Mouse (Mus musculus) neural tube, embryonic 13.5 days (tissue): Measurements from ENCODE around the gene Nmi. TPM values are rescaled to one million over a fixed set of nuclear protein-coding genes. Genes with fewer than 3 reads are reported as not detected.
A peak's percentile ranks its signal among the peaks of the same experiment; 100 is the strongest.
"Not testable (repeated sequence)": the region's sequence is repeated elsewhere in the genome, so short reads cannot be mapped to it uniquely, and the experiment has no call there.

Experiments
- ATAC-seq: fragments of 200-750 bp; cut with Nextera tagmentation; 2 replicates; pipeline ENCODE4 v1.8.0; 2017; ENCODE audit warnings: low read depth, mild to moderate bottlenecking, moderate TSS enrichment, moderate library complexity
- H3K27ac ChIP-seq: fragments of 300-500 bp; sonication (generic); replicated peaks from 2 replicates; pipeline ENCODE4 v1.5.1; 2015; ENCODE audit warnings: moderate library complexity, mild to moderate bottlenecking, inconsistent platforms
- H3K27me3 ChIP-seq: fragments of 300-500 bp; sonication (generic); 2 replicates; pipeline ENCODE4 v1.6.1; 2015; ENCODE audit warnings: mild to moderate bottlenecking, inconsistent platforms
- H3K36me3 ChIP-seq: fragments of 300-500 bp; sonication (generic); 2 replicates; pipeline ENCODE4 v1.6.1; 2015; ENCODE audit warnings: mild to moderate bottlenecking, inconsistent platforms
- H3K4me1 ChIP-seq: fragments of 300-500 bp; sonication (generic); replicated peaks from 2 replicates; pipeline ENCODE4 v1.6.1; 2015; ENCODE audit warnings: inconsistent platforms
- H3K4me2 ChIP-seq: fragments of 300-500 bp; sonication (generic); 2 replicates; pipeline ENCODE4 v1.6.1; 2015; ENCODE audit warnings: inconsistent platforms, mild to moderate bottlenecking, moderate library complexity
- H3K4me3 ChIP-seq: fragments of 300-500 bp; sonication (generic); 2 replicates; pipeline ENCODE4 v1.5.1; 2015; ENCODE audit warnings: mild to moderate bottlenecking, inconsistent platforms
- H3K9ac ChIP-seq: fragments of 300-500 bp; sonication (generic); 2 replicates; pipeline ENCODE4 v1.6.1; 2015; ENCODE audit warnings: moderate library complexity, mild to moderate bottlenecking, inconsistent platforms
- H3K9me3 ChIP-seq: fragments of 300-500 bp; sonication (generic); 2 replicates; pipeline ENCODE4 v1.6.1; 2016; ENCODE audit warnings: inconsistent platforms
- WGBS: fragments of 180-500 bp; shearing (Covaris S2); methylation state at CpG from one replicate; pipeline ENCODE4 v1.1.7; 2015; 5-methylcytosine and 5-hydroxymethylcytosine counted together
- polyA plus RNA-seq: library from polyadenylated mRNA; unstranded; fragments of >200 nt; fragmentation: Nextera tagmentation; extraction: Ambion mirVana; gene quantifications from 2 replicates; pipeline ENCODE4 v1.2.1, GENCODE M21; 2015

Gene Nmi
- 5.6 and 5.9 TPM in 2 replicates for polyA plus RNA-seq

DNA sequence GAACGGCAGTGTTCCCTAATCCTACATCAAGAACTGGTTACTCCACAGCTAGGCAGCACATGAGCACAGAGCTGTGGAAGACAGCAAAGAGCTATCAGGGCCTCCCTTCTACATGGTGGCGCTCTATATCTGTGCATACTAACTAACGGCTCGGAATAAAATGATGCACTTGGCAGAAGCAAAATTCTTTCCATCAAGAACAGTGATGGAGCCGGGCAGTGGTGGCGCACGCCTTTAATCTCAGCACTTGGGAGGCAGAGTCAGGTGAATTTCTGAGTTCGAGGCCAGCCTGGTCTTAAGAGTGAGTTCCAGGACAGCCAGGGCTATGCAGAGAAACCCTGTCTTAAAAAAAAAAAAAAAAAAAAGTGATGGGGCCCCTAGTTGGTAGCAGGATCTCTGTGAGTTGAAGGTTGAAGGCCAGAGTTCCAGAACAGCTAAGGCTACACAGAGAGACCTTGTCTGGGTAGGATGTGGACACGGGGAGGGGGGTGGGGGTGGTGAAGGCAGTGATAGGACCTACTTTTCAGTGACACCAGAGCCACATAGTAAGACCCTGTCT is at the start of gene Nmi:
Gene Nmi, minus strand, starts transcription at position 85 of the 559 bp plus-strand sequence.
- H3K27ac ChIP-seq = peak within 1 kb of the TSS; percentile 56
- 84% methylated on average over 9 of the region's 9 CpGs for WGBS
- peaks cover 5% of the 10 kb centered on the region for H3K4me1 ChIP-seq
- ATAC-seq = no peak
- H3K9me3 ChIP-seq = no peaks in the 10 kb centered on the region
- H3K27me3 ChIP-seq = no peaks in the 10 kb centered on the region
- H3K36me3 ChIP-seq = no peaks in the 10 kb centered on the region
- peak within 1 kb of the TSS; percentile 57 for H3K4me3 ChIP-seq
- H3K4me2 ChIP-seq = peak within 1 kb of the TSS; percentile 86
- H3K9ac ChIP-seq = peak within 1 kb of the TSS; percentile 74

DNA sequence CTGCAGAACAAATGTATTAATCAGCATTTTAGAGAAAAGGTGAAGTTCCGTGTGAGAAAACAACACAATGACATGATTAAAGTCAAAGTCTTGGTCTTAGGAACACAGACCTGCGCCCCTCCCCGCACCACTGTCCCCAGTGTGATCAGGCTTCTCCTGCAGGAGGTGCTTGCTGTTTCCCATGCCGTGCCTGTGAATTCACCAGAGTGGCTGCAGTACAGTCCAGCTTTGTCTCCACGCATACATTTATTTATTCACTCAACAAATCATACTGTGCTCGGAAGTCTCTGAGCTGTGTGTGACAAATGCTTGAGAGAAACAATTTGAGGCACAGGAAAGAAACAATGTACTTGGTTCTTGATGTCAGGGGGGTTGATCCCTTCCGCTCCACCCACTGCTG is 43.1 kb upstream of the Nmi start:
- H3K4me2 ChIP-seq = peak overlapping the region; percentile 28
- ATAC-seq = no peak
- WGBS = 30% methylated on average over 7 of the region's 7 CpGs
- H3K27ac ChIP-seq = no peak overlapping the region
- H3K36me3 ChIP-seq = no peaks in the 10 kb centered on the region
- H3K9ac ChIP-seq = no peak overlapping the region
- peaks cover 10% of the 10 kb centered on the region for H3K4me1 ChIP-seq
- H3K27me3 ChIP-seq = no peaks in the 10 kb centered on the region
- no peaks in the 10 kb centered on the region for H3K9me3 ChIP-seq
- H3K4me3 ChIP-seq = no peak overlapping the region

DNA sequence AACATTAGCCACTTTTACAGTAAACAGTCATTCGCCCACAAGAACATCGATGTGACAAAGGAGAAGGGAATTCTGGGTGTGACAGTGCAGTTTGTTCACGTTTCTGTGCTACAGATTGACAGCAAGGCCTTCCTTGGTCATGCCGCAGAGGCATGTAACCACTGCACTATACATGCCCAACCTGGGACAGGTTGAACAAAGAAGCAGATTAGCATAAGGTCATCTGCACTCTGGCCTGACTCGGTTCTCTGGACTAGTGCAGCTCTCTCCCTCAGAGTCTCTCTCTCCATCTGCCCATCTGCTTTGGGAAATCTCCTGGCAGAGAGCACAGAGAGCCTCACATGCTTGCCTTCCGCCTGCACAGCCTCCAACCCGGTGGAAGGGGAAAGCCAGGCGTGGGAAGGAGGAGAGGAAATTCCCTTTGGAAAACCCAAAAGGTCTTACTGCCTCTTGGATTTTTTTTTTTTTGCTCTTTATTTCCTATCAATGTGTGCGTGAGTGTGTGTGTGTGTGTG is 40.1 kb upstream of the Nmi start:
- Histone ChIP-seq H3K9ac (no peak overlapping the region), H3K9me3 (no peaks in the 10 kb centered on the region), H3K4me1 (peaks cover 10% of the 10 kb centered on the region), H3K27me3 (no peaks in the 10 kb centered on the region), H3K4me3 (no peak overlapping the region), H3K4me2 (no peak overlapping the region), H3K27ac (no peak overlapping the region), H3K36me3 (no peaks in the 10 kb centered on the region)
- 74% methylated on average over 9 of the region's 9 CpGs for WGBS
- no peak for ATAC-seq

DNA sequence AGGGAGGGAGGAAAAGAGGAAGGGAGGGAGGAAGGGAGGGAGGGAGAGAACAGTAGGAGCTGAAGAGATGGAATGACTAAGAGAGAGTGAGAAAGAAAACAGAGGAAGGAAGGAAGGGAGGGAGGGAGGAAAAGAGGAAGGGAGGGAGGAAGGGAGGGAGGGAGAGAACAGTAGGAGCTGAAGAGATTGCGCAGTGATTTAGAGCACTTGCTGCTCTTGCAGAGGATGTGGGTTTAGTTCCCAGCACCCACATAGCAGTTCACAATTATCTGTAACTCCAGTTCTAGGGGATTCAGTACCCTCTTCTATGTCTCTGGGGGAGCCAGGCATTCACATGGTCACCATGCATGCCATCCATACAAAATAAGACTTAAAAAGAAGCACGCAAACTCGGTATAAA is 38.5 kb upstream of the Nmi start:
- H3K36me3 ChIP-seq, ATAC-seq, H3K9me3 ChIP-seq: not testable (repeated sequence)

DNA sequence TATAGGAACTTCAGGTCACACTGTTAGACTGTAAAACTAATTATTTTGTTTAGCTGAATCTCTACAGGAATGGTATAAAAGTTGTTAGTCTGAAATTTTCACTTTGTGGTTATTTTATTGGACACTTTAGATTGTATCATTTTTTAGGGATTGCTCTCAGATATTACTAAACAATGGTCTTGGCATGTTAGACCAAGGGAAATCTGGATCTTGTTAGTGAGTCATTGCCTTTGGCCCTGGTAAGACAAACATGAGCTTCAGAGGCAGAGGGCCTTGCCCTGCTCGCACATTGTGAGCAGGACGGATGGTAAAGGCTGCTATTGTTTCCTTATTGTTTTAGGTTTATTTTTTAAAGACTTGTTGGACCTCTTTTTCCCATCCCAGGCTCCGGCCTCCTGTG is 33.1 kb upstream of the Nmi start:
- no peak overlapping the region for H3K9ac ChIP-seq
- H3K36me3 ChIP-seq = no peaks in the 10 kb centered on the region
- no peak overlapping the region for H3K4me3 ChIP-seq
- no peaks in the 10 kb centered on the region for H3K9me3 ChIP-seq
- H3K4me2 ChIP-seq = no peak overlapping the region
- H3K27me3 ChIP-seq = no peaks in the 10 kb centered on the region
- no peaks in the 10 kb centered on the region for H3K4me1 ChIP-seq
- no peak for ATAC-seq
- 67% methylated on average over 3 of the region's 3 CpGs for WGBS
- no peak overlapping the region for H3K27ac ChIP-seq

More for the DNA sequence above, 38.5 kb upstream of the Nmi start:
- 84% methylated on average over 3 of the region's 3 CpGs for WGBS
- H3K9ac ChIP-seq, H3K27ac ChIP-seq, H3K4me2 ChIP-seq, H3K27me3 ChIP-seq, H3K4me3 ChIP-seq, H3K4me1 ChIP-seq: not testable (repeated sequence)

DNA sequence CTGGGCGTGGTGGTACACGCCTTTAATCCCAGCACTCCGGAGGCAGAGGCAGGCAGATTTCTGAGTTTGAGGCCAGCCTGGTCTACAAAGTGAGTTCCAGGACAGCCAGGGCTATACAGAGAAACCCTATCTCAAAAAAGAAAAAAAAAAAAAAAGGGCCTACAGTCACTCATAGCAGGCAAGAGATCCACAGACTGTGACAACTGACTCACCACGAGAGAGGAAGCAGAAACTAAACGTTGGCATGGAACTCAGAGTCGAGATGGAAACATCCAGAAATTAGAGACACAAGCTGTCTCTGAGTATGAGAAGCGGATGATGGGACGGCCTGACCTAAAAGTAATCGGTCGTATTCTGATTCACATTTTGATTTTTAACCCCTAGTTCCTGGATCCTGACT is 29.0 kb upstream of the Nmi start:
- H3K4me1 ChIP-seq, ATAC-seq, H3K36me3 ChIP-seq, H3K9me3 ChIP-seq, H3K27me3 ChIP-seq, H3K9ac ChIP-seq, H3K4me2 ChIP-seq, H3K4me3 ChIP-seq, H3K27ac ChIP-seq: not testable (repeated sequence)
- 92% methylated on average over 10 of the region's 10 CpGs for WGBS

DNA sequence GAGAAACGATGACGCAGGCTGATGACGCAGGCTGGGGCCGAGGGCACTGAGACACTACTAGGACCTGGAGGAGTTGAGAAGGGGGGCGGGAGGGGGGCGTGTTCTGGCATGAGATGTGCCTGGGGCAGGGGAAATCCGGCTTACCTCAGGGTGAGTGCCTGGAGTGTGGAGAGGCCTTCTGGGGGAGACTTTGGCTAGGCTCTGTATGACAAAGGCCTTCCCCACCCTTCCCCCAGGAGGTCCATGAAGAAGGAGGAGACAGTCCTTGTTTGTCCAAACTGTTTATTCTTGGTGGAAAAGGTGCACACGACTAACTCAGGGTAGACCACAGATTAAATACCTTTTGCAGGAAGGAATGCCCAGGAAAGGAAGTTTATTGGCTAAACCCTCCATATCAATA is 28.2 kb upstream of the Nmi start:
- no peak for ATAC-seq
- Histone ChIP-seq H3K9me3 (no peaks in the 10 kb centered on the region), H3K27me3 (no peaks in the 10 kb centered on the region), H3K9ac (no peak overlapping the region), H3K27ac (no peak overlapping the region), H3K36me3 (no peaks in the 10 kb centered on the region), H3K4me3 (no peak overlapping the region), H3K4me1 (no peaks in the 10 kb centered on the region), H3K4me2 (no peak overlapping the region)
- WGBS = 92% methylated on average over 8 of the region's 8 CpGs

DNA sequence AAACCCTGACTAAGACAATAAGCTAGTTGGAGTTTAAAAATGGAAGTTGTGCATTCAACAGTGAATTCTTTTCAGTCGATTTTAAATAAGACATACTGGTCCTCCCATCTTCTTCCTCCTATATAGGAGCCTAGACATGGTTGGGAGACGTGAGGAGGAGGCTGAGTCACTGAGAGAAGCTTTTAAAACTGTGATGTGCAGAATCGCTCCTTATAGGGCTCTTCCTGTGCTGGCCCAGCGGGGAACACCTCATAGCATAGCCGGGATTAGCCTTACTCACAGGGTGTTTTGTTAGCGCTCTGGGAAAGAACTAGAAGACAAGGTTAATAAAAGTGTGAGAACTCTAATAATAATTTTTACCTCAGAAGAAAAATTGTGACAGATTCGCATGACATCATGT is 26.7 kb upstream of the Nmi start:
- 69% methylated on average over 7 of the region's 7 CpGs for WGBS
- H3K4me3 ChIP-seq = no peak overlapping the region

DNA sequence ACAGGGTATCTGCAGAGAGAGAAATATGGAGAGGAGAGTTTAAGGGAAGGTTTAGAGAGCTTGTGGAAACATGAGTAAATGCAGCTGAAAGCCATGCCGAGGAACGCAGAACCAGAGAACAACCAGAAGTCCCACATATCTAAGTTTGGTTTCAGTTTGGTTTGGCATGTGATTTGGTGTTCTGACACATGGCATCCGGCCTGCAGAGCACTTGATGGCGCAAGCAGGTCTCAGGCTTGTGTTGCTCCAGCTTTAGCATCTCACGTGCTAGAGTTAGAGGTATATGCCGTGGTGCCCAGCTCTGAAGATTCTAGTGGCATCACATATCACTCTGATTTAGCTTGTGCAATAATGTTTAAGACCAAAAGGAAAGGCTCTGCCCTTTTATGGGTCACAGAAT is 18.2 kb upstream of the Nmi start:
- 92% methylated on average over 6 of the region's 6 CpGs for WGBS
- ATAC-seq = no peak

More for the DNA sequence above, 26.7 kb upstream of the Nmi start:
- Histone ChIP-seq H3K9me3 (no peaks in the 10 kb centered on the region), H3K4me2 (no peak overlapping the region), H3K36me3 (no peaks in the 10 kb centered on the region), H3K9ac (no peak overlapping the region), H3K4me1 (no peaks in the 10 kb centered on the region), H3K27me3 (no peaks in the 10 kb centered on the region), H3K27ac (no peak overlapping the region)
- no peak for ATAC-seq

DNA sequence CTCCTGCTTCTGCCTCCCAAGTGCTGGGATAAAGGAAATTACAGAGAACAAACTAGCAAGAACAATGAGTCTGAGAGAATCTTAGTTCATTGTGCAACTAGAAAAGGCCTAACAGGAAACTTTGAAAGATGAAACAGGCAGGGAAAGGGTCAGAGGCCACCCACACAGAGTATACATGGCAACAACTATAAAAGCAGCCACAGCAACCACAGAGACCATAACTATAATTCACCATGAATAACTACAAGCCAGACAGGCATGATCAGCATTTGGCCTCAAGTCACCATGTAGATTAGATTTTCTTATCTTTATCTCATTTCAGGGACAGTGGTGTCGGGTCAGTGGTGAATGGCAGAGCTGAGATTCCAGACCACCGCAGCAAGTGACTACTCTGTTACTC is 16.3 kb upstream of the Nmi start:
- H3K9me3 ChIP-seq = no peaks in the 10 kb centered on the region
- 76% methylated on average over 2 of the region's 2 CpGs for WGBS
- no peak overlapping the region for H3K9ac ChIP-seq
- H3K4me2 ChIP-seq = no peak overlapping the region
- H3K4me3 ChIP-seq = no peak overlapping the region
- no peaks in the 10 kb centered on the region for H3K4me1 ChIP-seq
- no peaks in the 10 kb centered on the region for H3K36me3 ChIP-seq
- no peaks in the 10 kb centered on the region for H3K27me3 ChIP-seq
- ATAC-seq = no peak
- H3K27ac ChIP-seq = no peak overlapping the region

More for the DNA sequence above, 18.2 kb upstream of the Nmi start:
- Histone ChIP-seq H3K4me3 (no peak overlapping the region), H3K4me1 (no peaks in the 10 kb centered on the region), H3K9me3 (no peaks in the 10 kb centered on the region), H3K4me2 (no peak overlapping the region), H3K9ac (no peak overlapping the region), H3K27me3 (no peaks in the 10 kb centered on the region), H3K36me3 (no peaks in the 10 kb centered on the region), H3K27ac (no peak overlapping the region)

DNA sequence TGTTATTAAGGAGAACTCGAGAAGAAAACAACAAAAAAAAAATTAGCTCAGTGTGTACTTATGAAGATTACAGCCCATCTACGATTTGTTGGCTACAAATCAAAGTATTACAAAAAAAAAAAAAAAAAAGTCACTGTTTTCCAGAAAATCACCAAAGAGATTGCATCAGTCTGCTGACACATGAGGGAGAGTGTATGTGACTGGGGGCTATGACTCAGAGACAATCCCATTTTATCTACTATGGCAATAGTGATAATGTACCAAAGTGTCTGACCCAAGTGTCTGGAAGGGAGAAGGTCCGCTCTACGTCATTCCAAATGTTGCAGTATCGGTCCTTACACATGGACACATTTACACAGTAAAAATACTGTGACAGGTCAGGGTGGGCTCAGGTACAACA is 13.4 kb upstream of the Nmi start:
- no peaks in the 10 kb centered on the region for H3K4me1 ChIP-seq
- no peak for ATAC-seq
- H3K27me3 ChIP-seq = no peaks in the 10 kb centered on the region
- H3K9ac ChIP-seq = no peak overlapping the region
- H3K4me2 ChIP-seq = no peak overlapping the region
- no peak overlapping the region for H3K27ac ChIP-seq
- H3K4me3 ChIP-seq = no peak overlapping the region
- no peaks in the 10 kb centered on the region for H3K36me3 ChIP-seq
- WGBS = 92% methylated on average over 5 of the region's 5 CpGs
- H3K9me3 ChIP-seq = no peaks in the 10 kb centered on the region

DNA sequence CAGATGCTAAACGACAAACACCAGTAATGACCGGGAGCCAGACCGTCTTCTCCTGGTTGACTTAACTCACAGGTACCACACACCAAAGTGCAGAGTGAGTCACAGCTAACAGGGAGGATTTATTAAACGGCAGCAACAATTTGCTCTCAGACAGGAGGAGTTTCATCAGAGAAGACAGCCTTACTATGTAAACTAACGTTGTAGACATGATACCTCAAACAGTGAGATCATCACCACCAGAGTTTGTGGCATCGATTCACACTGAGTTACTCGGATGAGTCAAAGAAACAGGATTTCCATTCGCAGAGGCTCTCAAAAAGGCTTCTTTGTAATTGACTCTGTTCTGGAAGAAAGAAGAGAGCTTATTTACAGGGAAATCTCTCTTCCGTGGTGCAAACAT is 12.9 kb upstream of the Nmi start:
- 73% methylated on average over 9 of the region's 9 CpGs for WGBS
- no peaks in the 10 kb centered on the region for H3K36me3 ChIP-seq

DNA sequence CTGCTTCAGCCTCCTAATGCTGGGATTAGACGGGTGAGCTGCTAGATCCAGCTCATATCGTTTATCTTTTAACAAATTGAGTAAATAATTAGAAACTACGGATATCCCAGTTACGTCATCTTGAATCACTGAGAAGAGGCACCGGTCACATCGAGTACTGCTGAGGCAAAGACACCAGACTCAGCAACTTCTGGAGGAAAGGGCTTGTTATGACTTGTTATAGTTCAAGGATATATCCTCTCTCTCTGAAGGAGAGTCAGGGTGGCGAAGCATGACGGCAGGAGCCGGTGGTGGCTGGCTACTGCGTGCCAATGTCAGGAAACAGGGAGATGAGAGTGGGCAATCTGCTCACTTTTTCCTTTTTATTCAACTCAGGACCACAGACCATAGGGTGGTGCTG is 11.9 kb upstream of the Nmi start:
- Histone ChIP-seq H3K27ac (no peak overlapping the region), H3K4me2 (no peak overlapping the region), H3K27me3 (no peaks in the 10 kb centered on the region), H3K4me1 (no peaks in the 10 kb centered on the region), H3K4me3 (no peak overlapping the region), H3K36me3 (no peaks in the 10 kb centered on the region), H3K9ac (no peak overlapping the region), H3K9me3 (no peaks in the 10 kb centered on the region)
- ATAC-seq = no peak
- WGBS = 92% methylated on average over 10 of the region's 10 CpGs

More for the DNA sequence above, 12.9 kb upstream of the Nmi start:
- no peak overlapping the region for H3K4me2 ChIP-seq
- no peak overlapping the region for H3K9ac ChIP-seq
- H3K27ac ChIP-seq = no peak overlapping the region
- no peaks in the 10 kb centered on the region for H3K4me1 ChIP-seq
- H3K4me3 ChIP-seq = no peak overlapping the region
- no peak for ATAC-seq
- no peaks in the 10 kb centered on the region for H3K9me3 ChIP-seq
- H3K27me3 ChIP-seq = no peaks in the 10 kb centered on the region
